Mouse (Mus musculus) left cerebral cortex, adult 11 months (tissue): ENCODE results near the gene Hils1.
"Not testable (repeated sequence)": the region's sequence is repeated elsewhere in the genome, so short reads cannot be mapped to it uniquely, and the experiment has no call there.

ENCODE experiments used
- DNase-seq: peaks from one replicate; pipeline ENCODE4 v3.0.0; 2022; ENCODE audit warnings: low spot score

The Hils1 gene

DNA sequence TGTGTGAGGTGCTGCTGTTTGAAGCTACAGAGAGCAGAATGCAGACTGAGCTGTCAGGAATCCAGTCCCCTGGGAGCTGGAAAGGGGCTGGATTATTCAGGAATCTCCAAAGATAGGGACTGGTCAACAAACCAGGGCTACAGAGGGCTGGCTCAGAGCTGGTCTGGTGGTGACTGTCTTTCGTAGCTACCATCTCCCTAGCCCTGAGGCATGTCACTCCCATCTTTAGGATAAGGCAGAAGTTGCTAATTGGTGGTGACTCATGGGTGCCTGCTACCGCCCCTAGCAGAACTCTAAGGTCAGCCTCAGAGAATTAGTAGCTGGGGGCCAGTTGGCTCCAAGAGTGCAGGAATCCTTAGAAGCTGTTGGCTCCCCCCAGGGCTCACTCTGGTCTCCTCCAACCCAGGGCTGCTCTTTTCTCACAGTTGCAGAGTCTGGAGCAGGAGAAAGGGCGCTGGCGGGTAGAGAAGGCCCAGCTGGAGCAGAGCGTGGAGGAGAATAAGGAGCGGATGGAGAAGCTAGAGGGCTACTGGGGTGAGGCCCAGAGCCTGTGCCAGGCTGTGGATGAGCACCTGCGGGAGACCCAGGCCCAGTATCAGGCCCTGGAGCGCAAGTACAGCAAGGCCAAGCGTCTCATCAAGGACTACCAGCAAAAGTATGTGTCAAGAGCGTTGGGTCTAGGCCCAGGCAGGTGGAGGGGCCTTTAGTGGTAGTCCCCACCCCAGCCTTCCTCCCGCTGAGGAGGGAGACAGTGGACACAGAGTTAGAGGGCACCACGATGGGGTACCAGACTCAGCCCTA lies 36.9 kb downstream of the Hils1 start:
- DNase-seq: no peak

GRCm38 (mm10) chr11:95004937-95005198 lies 37.5 kb downstream of the Hils1 start:
- DNase-seq: no peak

DNA sequence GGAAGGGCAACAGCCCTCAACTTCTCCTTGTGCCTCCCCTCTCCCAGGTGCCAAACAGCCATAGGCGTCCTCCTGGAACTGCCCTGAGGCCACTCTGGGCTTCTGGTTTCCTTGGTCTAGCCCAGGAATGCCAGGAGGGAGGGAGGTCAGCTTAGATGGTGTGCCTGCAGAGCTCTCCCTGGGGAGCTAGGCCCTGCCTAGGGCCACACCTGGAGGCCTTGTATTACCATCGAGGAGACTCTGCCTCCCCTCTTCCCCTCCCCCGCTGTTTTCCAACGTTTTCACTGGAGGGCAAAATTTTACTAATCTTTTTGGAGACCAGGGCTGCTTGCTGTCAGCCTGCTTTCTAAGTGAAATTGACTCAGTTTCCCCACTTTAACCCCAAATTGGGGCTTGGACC lies 38.6 kb downstream of the Hils1 start:
- no peak for DNase-seq

DNA sequence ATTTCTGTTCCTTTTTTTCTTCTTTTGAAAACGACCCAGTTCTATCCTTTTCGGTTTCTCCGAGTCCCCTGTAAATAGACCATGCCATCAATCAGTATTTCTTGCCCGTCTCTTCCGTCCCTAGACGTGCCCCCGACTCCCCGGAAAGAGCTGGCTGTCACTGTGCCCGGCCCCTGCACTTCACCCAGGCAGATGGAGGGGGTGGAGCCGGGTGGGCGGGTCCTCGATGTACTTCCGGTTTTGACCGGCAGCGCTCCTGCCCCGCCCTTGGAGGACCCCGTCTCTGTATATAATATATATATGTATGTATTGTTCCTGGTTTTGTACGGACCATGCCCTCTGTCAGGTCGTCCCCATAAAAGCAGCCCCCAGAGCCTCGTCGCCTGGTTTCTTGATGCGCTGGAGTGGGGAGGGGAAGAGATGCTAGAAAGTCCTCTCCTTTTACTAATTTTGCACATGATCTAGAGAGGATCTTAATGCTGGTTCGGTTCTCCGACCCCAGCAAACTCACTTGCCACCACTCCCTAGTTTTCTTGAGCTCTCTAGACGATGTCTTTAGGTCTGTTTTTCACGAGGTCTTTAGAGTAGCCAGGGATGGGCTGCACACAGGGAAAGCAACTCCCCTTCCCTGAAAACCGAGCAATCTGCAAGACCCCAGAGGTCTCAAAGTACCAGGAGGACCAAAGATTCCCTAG lies 39.3 kb downstream of the Hils1 start:
- no peak for DNase-seq

- DNase-seq: no peak
These were observed 40.0 kb downstream of the Hils1 start for GRCm38 (mm10) chr11:95007418-95007817.

DNA sequence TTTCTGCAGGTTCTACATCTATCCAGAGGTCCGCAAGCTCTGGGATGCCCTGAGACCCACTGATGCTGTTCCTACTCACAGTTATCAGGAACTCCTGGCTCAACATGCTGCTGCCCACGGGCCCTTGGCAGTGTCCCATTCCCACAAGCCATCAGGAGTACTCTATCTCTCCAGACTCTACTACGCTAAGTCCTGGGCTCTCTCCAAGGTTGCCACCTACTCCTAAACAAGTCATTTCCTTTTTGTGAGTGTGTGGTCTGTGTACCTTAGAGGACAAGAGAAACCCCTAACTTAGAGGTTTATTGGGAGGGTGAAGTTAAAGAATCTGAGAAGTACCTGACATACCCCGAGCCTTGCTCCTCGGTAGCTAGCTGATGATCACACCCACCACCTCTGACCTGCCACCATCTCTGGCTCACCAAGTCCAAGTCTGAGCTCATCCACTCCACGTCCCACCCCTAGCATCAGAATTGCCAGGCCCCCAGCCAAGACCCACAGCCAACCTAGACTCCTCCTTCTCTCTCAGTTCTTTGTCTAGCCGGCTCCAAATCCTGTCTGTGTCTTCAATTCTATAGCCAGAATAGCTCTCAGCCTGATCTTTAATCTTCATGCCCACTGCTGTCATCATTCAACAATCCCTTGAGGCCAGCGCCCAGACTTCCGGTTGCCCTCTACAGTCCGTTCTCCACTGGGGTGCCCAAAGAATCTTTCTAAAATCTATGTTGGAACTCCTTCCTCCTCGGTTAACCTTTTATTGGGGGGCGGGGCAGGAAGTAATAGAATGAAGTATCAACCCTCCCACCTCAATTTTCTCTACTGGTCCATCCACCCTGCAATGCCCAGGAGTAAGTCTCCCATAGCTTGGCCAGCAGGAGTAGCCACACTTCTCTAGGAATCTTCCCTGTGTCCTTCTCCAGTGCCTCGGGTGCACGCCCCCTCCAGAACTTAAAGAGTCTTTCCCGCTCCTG lies 41.6 kb downstream of the Hils1 start:
- DNase-seq: no peak

GRCm38 (mm10) chr11:95009629-95010014 lies 42.2 kb downstream of the Hils1 start, which contains the start of gene Samd14:
TSS of gene Samd14 (plus strand) at chr11:95009879.
- no peak for DNase-seq

DNA sequence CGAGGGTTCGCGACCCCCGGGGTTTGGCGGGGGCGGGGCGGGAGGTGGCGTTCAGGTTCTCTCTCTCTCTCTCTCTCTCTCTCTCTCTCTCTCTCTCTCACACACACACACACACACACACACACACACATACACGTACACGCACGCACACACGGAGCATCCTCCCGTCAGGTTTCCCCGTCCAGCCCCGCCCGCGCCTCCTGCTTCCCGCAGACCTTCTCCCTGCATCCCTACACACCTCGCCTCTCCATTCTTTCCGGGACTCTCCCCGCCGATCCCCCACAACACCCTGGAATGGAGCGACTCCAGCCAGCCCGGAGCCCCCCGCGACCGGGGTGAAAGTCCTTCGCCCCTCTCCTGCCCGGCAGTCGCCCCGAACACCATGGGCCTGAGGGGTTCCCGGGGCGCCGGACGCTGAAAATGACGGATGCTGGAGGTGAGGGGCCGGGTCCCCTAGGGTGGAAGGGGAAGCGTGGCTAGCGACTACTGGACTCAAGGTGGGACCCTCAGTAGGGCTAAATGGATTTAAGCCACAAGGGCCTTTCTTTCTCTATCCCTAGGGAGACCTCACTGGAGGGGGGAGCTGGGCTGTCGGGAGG lies 42.8 kb downstream of the Hils1 start:
- no peak for DNase-seq

- DNase-seq: not testable (repeated sequence)
These were observed 43.5 kb downstream of the Hils1 start for GRCm38 (mm10) chr11:95010841-95011403.

- DNase-seq: no peak
These were observed 44.0 kb downstream of the Hils1 start for GRCm38 (mm10) chr11:95011416-95011815.

DNA sequence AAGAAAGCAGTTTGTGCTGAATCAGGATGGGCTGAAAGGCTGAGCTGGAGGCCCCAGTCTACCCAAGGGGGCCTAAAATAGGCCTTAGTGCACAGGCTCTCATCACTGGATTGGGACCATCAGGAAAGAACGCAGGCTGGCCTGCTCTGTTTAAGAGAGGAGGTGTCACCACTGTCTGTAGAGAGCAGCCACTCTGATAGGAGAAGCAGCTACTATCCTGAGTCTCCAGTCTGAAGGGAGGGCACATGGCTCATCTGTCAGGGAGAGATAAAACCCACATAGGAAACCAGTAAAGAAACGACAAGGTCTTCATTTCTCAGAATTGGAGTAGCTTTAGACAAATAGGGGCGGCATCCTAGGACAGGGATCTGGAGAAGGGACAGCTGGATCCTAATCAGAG lies 44.7 kb downstream of the Hils1 start:
- no peak for DNase-seq

DNA sequence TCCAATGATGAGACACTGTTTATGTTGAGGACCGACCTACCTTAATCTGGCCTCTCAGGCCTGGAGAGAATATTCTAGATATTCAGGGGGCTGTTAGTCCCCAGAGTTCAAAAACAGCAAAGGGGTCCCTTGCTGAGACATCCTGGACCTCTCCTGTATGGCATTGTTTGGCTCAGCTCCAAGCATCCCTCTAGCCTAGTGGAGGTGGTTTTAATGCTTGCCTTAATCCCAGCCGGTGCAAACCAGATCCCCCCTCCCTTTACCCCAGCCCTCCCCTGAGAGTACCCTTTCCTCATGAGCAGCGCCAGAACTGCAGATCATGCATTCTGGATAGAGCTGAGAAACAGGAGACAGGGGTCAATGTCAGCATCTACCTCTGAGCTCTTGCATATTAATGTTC lies 45.1 kb downstream of the Hils1 start:
- no peak for DNase-seq

DNA sequence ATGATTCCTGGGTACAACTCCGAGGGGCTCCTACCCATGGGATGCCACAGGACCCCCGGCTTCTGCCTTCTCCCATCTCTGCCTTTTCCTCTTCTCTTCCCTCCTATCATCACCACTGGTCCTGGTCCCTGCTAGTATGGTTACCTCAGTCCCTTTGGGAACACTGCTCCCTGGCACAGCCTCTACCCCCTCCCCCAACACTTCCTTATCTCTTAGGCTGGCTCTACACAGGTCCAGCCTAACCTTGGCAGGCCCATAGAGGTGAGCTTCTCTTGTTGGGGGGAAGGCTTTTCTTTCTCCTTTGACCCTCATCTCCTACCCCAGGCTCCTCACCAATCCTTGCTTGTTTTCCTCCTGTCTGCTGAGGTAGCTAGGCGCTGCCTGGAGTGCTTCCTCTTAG lies 48.1 kb downstream of the Hils1 start:
- no peak for DNase-seq
